Mouse (Mus musculus) testis, adult 2 months (tissue): ENCODE measurements around the gene Gm42906.

Source experiments
- CTCF ChIP-seq: fragments of 200-500 bp; IDR thresholded peaks from 2 replicates; pipeline ENCODE4 v1.5.1; 2012; ENCODE audit warnings: low read depth, mild to moderate bottlenecking, inconsistent platforms, low read length, moderate library complexity; ENCODE audit not compliant: control insufficient read depth, insufficient read depth, insufficient replicate concordance
- POLR2A ChIP-seq: fragments of 200-500 bp; IDR thresholded peaks from 2 replicates; pipeline ENCODE4 v1.6.1; 2012; ENCODE audit warnings: low read depth, mild to moderate bottlenecking, inconsistent platforms, low read length, moderate library complexity; ENCODE audit not compliant: control insufficient read depth

DNA sequence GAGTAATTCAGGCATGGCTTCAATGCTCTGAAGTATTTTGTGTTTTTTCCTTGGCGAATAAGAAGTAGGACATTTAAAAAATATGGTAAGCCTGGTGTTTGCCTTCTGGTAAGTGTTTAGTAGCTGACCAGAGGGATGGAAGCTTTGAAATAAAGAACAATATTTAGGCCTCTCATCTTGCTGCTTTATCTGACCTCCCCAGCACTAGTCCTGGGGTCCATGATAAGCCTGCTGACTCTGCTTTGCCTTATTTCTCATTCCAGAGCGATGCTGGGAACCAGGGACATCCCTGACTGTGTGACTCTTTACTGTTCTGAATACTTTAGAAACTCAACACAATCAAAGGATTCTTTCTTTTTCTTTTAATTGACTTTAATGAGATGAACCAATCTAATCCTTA is 9.4 kb downstream of the Gm42906 start:
- TF ChIP-seq CTCF (no peak), POLR2A (no peak)
